Mouse (Mus musculus) cortical plate, adult 2 months (tissue): ENCODE results near the gene Defa23. TPM values are rescaled to one million over a fixed set of nuclear protein-coding genes. Genes with fewer than 3 reads are reported as not detected.
"Not testable (repeated sequence)": the region's sequence is repeated elsewhere in the genome, so short reads cannot be mapped to it uniquely, and the experiment has no call there.

Experiments
- H3K27ac ChIP-seq: fragments of 200-500 bp; 2 replicates; pipeline ENCODE4 v1.5.1; 2012; ENCODE audit warnings: low read length, control low read depth, inconsistent platforms; ENCODE audit not compliant: insufficient read depth
- H3K4me1 ChIP-seq: fragments of 200-500 bp; 2 replicates; pipeline ENCODE4 v1.6.1; 2011; ENCODE audit warnings: low read length; ENCODE audit not compliant: control insufficient read depth, insufficient read depth
- H3K4me3 ChIP-seq: fragments of 200-500 bp; 2 replicates; pipeline ENCODE4 v1.5.1; 2011; ENCODE audit warnings: mild to moderate bottlenecking, low read length, control low read depth; ENCODE audit not compliant: insufficient read depth
- CTCF ChIP-seq: fragments of 200-500 bp; IDR thresholded peaks from 2 replicates; pipeline ENCODE4 v1.5.1; 2011; ENCODE audit warnings: mild to moderate bottlenecking, control low read depth, low read length; ENCODE audit not compliant: insufficient read depth; ENCODE audit errors: extremely low read depth
- POLR2A ChIP-seq: fragments of 200-500 bp; IDR thresholded peaks from 2 replicates; pipeline ENCODE4 v1.6.1; 2011; ENCODE audit warnings: mild to moderate bottlenecking, low read length, control low read depth; ENCODE audit not compliant: insufficient read depth; ENCODE audit errors: extremely low read depth
- polyA plus RNA-seq: library from polyadenylated mRNA; depleted of rRNA; stranded (reverse); fragments of >200 nt; gene quantifications from 2 replicates; pipeline ENCODE4 v1.2.3, GENCODE M21; 2012; rRNA removed

Defa23 gene
- polyA plus RNA-seq = not detected in 2 replicates

GRCm38 (mm10) chr8:21054747-21055146 lies at the start of gene Defa23:
Defa23 (plus strand) TSS chr8:21055047.
- not testable (repeated sequence) for H3K4me1 ChIP-seq, H3K27ac ChIP-seq, H3K4me3 ChIP-seq

DNA sequence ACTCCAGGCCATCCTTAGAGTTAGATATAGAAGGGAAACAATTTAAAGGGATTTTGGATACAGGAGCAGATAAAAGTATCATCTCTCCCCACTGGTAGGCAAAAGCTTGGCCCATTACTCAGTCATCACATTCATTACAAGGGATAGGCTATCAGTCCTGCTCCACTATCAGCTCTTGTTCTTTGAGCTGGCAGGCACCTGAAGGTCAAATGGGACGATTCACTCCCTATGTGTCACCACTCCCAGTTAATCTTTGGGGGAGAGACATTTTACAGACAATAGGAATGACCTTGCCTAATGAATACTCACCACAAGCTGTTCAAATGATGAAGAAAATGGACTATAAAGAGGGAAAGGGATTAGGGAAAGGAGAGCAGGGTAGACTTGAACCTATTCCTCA lies 48.0 kb upstream of the Defa23 start:
- Histone ChIP-seq H3K27ac (no peak overlapping the region), H3K4me3 (no peak overlapping the region), H3K4me1 (no peaks in the 10 kb centered on the region)
- TF ChIP-seq POLR2A (no peak), CTCF (no peak)

DNA sequence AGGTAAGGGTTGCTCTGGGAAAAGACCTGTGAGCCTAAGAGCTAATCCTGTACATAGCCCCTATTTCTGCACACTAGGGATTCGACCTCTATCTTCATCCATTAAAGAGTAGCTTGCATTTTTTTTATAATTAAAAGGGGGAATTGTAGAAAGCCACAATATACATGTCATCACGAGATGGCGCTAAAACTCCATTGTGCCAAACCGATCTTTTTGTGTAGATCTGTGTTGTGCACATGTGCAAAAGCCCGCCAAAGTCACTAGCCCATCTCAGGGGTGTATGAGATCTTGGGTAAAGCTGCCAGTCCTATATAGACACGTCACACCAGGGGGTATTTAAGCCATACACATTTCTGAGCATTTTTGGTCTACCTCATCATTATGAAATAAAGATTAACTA lies 46.3 kb upstream of the Defa23 start:
- H3K4me3 ChIP-seq, H3K4me1 ChIP-seq, H3K27ac ChIP-seq: not testable (repeated sequence)

GRCm38 (mm10) chr8:21010548-21010947 lies 44.3 kb upstream of the Defa23 start:
- H3K4me3 ChIP-seq, H3K27ac ChIP-seq: not testable (repeated sequence)

GRCm38 (mm10) chr8:21025245-21025644 lies 29.6 kb upstream of the Defa23 start, which contains the start of gene Defa21:
Defa21 (plus strand) TSS chr8:21025545.
- H3K4me3 ChIP-seq = not testable (repeated sequence)

More at GRCm38 (mm10) chr8:21010548-21010947, 44.3 kb upstream of the Defa23 start:
- H3K4me1 ChIP-seq = not testable (repeated sequence)

GRCm38 (mm10) chr8:21064738-21065137 lies 9.9 kb downstream of the Defa23 start, which contains the start of gene Defa35:
Defa35 (plus strand) TSS chr8:21065038.
- not testable (repeated sequence) for H3K4me1 ChIP-seq, H3K27ac ChIP-seq, H3K4me3 ChIP-seq

More at GRCm38 (mm10) chr8:21025245-21025644, 29.6 kb upstream of the Defa23 start, which contains the start of gene Defa21:
- not testable (repeated sequence) for H3K27ac ChIP-seq, H3K4me1 ChIP-seq

DNA sequence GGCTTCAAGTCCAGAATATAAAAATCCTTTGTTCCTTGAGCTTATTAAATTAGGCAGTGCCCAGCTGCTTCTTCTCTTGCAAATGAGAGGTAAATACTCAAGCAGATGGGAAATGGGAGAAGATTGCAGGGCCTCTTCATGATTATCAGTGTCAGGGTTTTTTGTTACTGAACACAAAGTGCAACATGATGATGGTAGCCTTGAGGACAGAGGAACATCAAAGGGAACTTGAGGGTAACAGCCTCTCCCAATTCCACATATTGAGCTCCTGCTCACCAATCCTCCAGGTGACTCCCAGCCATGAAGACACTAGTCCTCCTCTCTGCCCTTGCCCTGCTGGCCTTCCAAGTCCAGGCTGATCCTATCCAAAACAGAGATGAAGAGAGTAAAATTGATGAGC lies 29.3 kb downstream of the Defa23 start, which contains the start of gene Defa25:
Gene Defa25 (plus strand): TSS at position 301 of the 400 bp plus-strand sequence.
- H3K4me3 ChIP-seq, H3K4me1 ChIP-seq, H3K27ac ChIP-seq: not testable (repeated sequence)

- Histone ChIP-seq H3K4me1 (no peaks in the 10 kb centered on the region), H3K4me3 (no peak overlapping the region), H3K27ac (no peak overlapping the region)
- TF ChIP-seq CTCF (no peak), POLR2A (no peak)
Measured at GRCm38 (mm10) chr8:21093106-21093505, 38.3 kb downstream of the Defa23 start.

DNA sequence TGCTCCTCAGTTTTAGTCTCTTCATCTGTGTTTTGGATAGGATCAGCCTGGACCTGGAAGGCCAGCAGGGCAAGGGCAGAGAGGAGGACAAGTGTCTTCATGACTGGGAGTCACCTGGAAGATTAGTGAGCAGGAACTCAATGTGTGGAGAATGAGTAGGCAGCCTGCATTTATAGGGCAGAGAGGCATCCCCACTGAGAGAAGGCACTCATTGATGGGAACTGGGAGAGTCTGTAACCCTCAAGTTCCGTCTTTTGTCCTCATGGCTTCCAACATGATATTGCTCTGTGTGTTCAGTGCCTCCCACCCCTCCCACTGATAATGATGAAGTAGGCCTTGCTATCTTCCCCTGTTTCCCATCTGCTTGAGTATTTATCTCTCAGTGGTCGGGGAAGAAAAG lies 41.1 kb downstream of the Defa23 start, which contains the start of gene Gm14851:
Gene Gm14851 (minus strand): TSS at position 101 of the 400 bp plus-strand sequence.
- H3K4me3 ChIP-seq = not testable (repeated sequence)

More for the DNA sequence above, 41.1 kb downstream of the Defa23 start, which contains the start of gene Gm14851:
- not testable (repeated sequence) for H3K27ac ChIP-seq, H3K4me1 ChIP-seq

Other genes with a start within 250 kb of the Defa23 start
- gene Defb33, start 162.4 kb upstream of the Defa23 start, polyA plus RNA-seq = not detected in 2 replicates
- not detected in 2 replicates for gene Gm15056, start 152.4 kb upstream of the Defa23 start, polyA plus RNA-seq
- not detected in 2 replicates for gene Gm6040, start 133.0 kb upstream of the Defa23 start, polyA plus RNA-seq
- not detected in 2 replicates for gene AY761185, start 110.3 kb upstream of the Defa23 start, polyA plus RNA-seq
- gene Defa21, start 29.5 kb upstream of the Defa23 start, polyA plus RNA-seq = not detected in 2 replicates
- not detected in 2 replicates for gene Defa35, start 10.0 kb downstream of the Defa23 start, polyA plus RNA-seq
- gene Defa25, start 29.4 kb downstream of the Defa23 start, polyA plus RNA-seq = not detected in 2 replicates
- gene Gm14851, start 41.0 kb downstream of the Defa23 start, polyA plus RNA-seq = not detected in 2 replicates
- not detected in 2 replicates for gene Defa30, start 79.6 kb downstream of the Defa23 start, polyA plus RNA-seq
- not detected in 2 replicates for gene Defa22, start 107.2 kb downstream of the Defa23 start, polyA plus RNA-seq
- gene Defa31, start 136.6 kb downstream of the Defa23 start, polyA plus RNA-seq = not detected in 2 replicates
- gene Gm15293, start 146.5 kb downstream of the Defa23 start, polyA plus RNA-seq = not detected in 2 replicates
- not detected in 2 replicates for gene Gm15292, start 194.7 kb downstream of the Defa23 start, polyA plus RNA-seq